Mouse (Mus musculus) myocyte (in vitro differentiated cells): Measurements from ENCODE around the gene Pick1.

Source experiments
- E2F4 ChIP-seq: IDR thresholded peaks from one replicate; pipeline ENCODE4 v1.6.1; 2011; ENCODE audit warnings: mild to moderate bottlenecking, control low read depth, moderate library complexity; ENCODE audit not compliant: insufficient read depth
- MAX ChIP-seq: IDR thresholded peaks from one replicate; pipeline ENCODE4 v1.6.1; 2011; ENCODE audit warnings: low read depth, mild to moderate bottlenecking, control low read depth
- MYOD1 ChIP-seq, 3 experiments: IDR thresholded peaks; one replicate each; pipeline ENCODE4 v1.6.1; 2011; ENCODE audit warnings: control low read depth in 2 of 3, low read depth in 2 of 3, mild to moderate bottlenecking in 2 of 3, moderate library complexity in 1 of 3; ENCODE audit not compliant: insufficient read length in 2 of 3, control insufficient read depth in 1 of 3
- POLR2A ChIP-seq: IDR thresholded peaks from one replicate; pipeline ENCODE4 v1.6.1; 2011; ENCODE audit warnings: low read depth, mild to moderate bottlenecking, control low read depth, moderate library complexity; ENCODE audit not compliant: insufficient read length
- POLR2AphosphoS2 ChIP-seq: IDR thresholded peaks from one replicate; pipeline ENCODE4 v1.6.1; 2011; ENCODE audit warnings: low read depth, control low read depth; ENCODE audit not compliant: insufficient read length
- SRF ChIP-seq: IDR thresholded peaks from one replicate; pipeline ENCODE4 v1.6.1; 2011; ENCODE audit warnings: low read depth; ENCODE audit not compliant: control insufficient read depth, insufficient read length
- TCF12 ChIP-seq: IDR thresholded peaks from one replicate; pipeline ENCODE4 v1.6.1; 2011; ENCODE audit warnings: mild to moderate bottlenecking, control low read depth; ENCODE audit not compliant: poor library complexity, insufficient read depth, severe bottlenecking
- USF1 ChIP-seq: IDR thresholded peaks from one replicate; pipeline ENCODE4 v1.6.1; 2011; ENCODE audit warnings: low read depth, mild to moderate bottlenecking, control low read depth, moderate library complexity

GRCm38 (mm10) chr15:79280209-79280608, 51.2 kb downstream of the Pick1 start:
- TF ChIP-seq E2F4 (no peak), POLR2A (no peak), MAX (no peak), MYOD1 (IDR thresholded peaks at IDR 0.05; ENCODE audit: control insufficient read depth in 1 of 3, insufficient read length in 2 of 3, low read depth in 2 of 3) (no peak), TCF12 (no peak), SRF (no peak), USF1 (no peak), POLR2AphosphoS2 (no peak)
